Mouse (Mus musculus) central nervous system, embryonic 14 days (tissue): ENCODE data around the gene Tmem236. TPM values are rescaled to one million over a fixed set of nuclear protein-coding genes. Genes with fewer than 3 reads are reported as not detected.

Source experiments
- polyA plus RNA-seq: library from polyadenylated mRNA; depleted of rRNA; stranded (reverse); fragments of >200 nt; gene quantifications from 2 replicates; pipeline ENCODE4 v1.2.3, GENCODE M21; 2012; rRNA removed

Gene Tmem236
- polyA plus RNA-seq: 0.14 and 0.16 TPM in 2 replicates

GRCm38 (mm10) chr2:14174334-14174733, at the start of gene Tmem236:
TSS of gene Tmem236 (plus strand) at chr2:14174523.

GRCm38 (mm10) chr2:14229149-14229548, 54.8 kb downstream of the Tmem236 start, which contains the start of gene Mrc1:
TSS of gene Mrc1 (plus strand) at chr2:14229392.

Other genes starting within 250 kb of the Tmem236 start
- gene Hacd1, start 118.4 kb upstream of the Tmem236 start, polyA plus RNA-seq: 52.9 and 53.5 TPM in 2 replicates
- gene Stam, start 100.4 kb upstream of the Tmem236 start, polyA plus RNA-seq: 71.2 and 75.2 TPM in 2 replicates
- gene Mrc1, start 54.9 kb downstream of the Tmem236 start, polyA plus RNA-seq: 7.0 and 7.4 TPM in 2 replicates
- gene Slc39a12, start 213.8 kb downstream of the Tmem236 start, polyA plus RNA-seq: 1.8 and 1.9 TPM in 2 replicates